Mouse (Mus musculus) lung, embryonic 14.5 days (tissue): ENCODE measurements at regions not wholly inside any gene's neighbourhood (a gene's known extent, or its start where the extent isn't known, plus 50 kb on each side); places are given as distances from the start of the nearest gene placed in this dataset.

Experiments used
- ATAC-seq: fragments of 200-750 bp; cut with Nextera tagmentation; 2 replicates; pipeline ENCODE4 v1.8.0; 2017; ENCODE audit warnings: mild to moderate bottlenecking, moderate TSS enrichment, moderate library complexity; ENCODE audit not compliant: insufficient read depth
- DNase-seq: peaks from one replicate; pipeline ENCODE4 v3.0.0-alpha.2; 2015
- H3K27ac ChIP-seq: fragments of 300-500 bp; sonication (generic); 2 replicates; pipeline ENCODE4 v1.5.1; 2014; ENCODE audit warnings: low read depth, mild to moderate bottlenecking, moderate library complexity
- H3K27me3 ChIP-seq: fragments of 300-500 bp; sonication (generic); 2 replicates; pipeline ENCODE4 v1.6.1; 2014; ENCODE audit warnings: low read length, control low read depth; ENCODE audit not compliant: insufficient read depth
- H3K36me3 ChIP-seq: fragments of 300-500 bp; sonication (generic); 2 replicates; pipeline ENCODE4 v1.6.1; 2014; ENCODE audit warnings: control low read depth; ENCODE audit not compliant: insufficient read depth
- H3K4me1 ChIP-seq: fragments of 300-500 bp; sonication (generic); 2 replicates; pipeline ENCODE4 v1.6.1; 2014; ENCODE audit warnings: antibody characterized with exemption, control low read depth; ENCODE audit not compliant: insufficient read depth
- H3K4me2 ChIP-seq: fragments of 300-500 bp; sonication (generic); 2 replicates; pipeline ENCODE4 v1.6.1; 2014; ENCODE audit warnings: mild to moderate bottlenecking
- H3K4me3 ChIP-seq: fragments of 300-500 bp; sonication (generic); 2 replicates; pipeline ENCODE4 v1.5.1; 2014; ENCODE audit warnings: low read depth, low read length
- H3K9ac ChIP-seq: fragments of 300-500 bp; sonication (generic); 2 replicates; pipeline ENCODE4 v1.6.1; 2014
- H3K9me3 ChIP-seq: fragments of 300-500 bp; sonication (generic); 2 replicates; pipeline ENCODE4 v1.6.1; 2016; ENCODE audit warnings: low read depth, low read length, control low read depth
- CTCF ChIP-seq: IDR thresholded peaks from 2 replicates; pipeline ENCODE4 v1.5.1; 2016; ENCODE audit warnings: antibody characterized with exemption, low read depth
- WGBS: fragments of 180-500 bp; shearing (Covaris S2); extraction: QIAGEN DNeasy Blood & Tissue Kit; methylation state at CpG from one replicate; pipeline ENCODE4 v1.1.7; 2014; 5-methylcytosine and 5-hydroxymethylcytosine counted together

DNA sequence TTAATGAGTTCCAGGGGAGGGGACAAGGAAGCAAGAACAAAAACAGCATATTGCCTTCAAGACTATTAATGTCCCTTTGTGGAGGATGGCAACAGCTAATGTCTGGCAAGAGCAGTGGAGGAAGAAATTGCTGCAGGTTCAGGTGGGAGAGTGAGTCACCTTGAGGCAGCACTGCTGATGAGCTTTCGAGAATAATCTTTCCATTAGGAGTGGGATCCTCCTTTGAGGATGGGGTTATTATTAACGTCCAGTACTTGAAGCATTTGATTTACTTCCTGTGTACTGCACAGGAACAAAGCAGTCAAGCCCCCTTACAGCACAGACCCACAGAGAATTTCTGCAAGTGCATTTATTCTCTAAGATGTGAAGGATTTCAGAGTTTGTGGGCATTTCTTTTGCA is 671.2 kb upstream of the Stxbp6 start:
- Histone ChIP-seq H3K36me3 (no peaks in the 10 kb centered on the region), H3K4me1 (no peaks in the 10 kb centered on the region), H3K4me3 (no peak overlapping the region), H3K9ac (no peak overlapping the region), H3K27me3 (no peaks in the 10 kb centered on the region), H3K27ac (no peak overlapping the region), H3K4me2 (no peak overlapping the region), H3K9me3 (no peaks in the 10 kb centered on the region)
- 40% methylated on average over 2 of the region's 2 CpGs for WGBS
- no peak for TF ChIP-seq CTCF
- ATAC-seq = no peak
- DNase-seq = no peak

DNA sequence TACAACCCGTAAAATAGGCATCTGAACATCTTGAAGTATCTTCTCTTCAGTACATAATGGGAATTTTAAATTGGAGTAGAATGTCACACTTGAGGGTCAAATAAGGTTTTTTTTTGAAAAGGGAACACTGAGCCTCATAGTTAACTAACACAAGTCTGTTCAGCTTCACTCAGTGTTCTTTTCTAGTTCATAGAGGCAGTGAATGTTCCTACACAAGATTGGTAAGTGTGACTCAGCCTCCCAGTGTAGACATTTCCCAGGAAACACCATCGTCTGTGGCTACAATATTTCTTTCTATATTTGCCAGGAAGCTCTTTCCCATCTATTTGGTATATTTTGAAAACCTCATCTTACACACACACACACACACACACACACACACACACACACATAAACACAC is 670.1 kb upstream of the Stxbp6 start:
- no peak overlapping the region for H3K9ac ChIP-seq
- no peak overlapping the region for H3K4me2 ChIP-seq
- no peak overlapping the region for H3K27ac ChIP-seq
- ATAC-seq = no peak
- WGBS = 75% methylated on average over 2 of the region's 2 CpGs
- H3K36me3 ChIP-seq = no peaks in the 10 kb centered on the region
- TF ChIP-seq CTCF = no peak
- H3K4me3 ChIP-seq = no peak overlapping the region
- H3K9me3 ChIP-seq = no peaks in the 10 kb centered on the region
- H3K4me1 ChIP-seq = no peaks in the 10 kb centered on the region
- no peak for DNase-seq
- H3K27me3 ChIP-seq = no peaks in the 10 kb centered on the region

DNA sequence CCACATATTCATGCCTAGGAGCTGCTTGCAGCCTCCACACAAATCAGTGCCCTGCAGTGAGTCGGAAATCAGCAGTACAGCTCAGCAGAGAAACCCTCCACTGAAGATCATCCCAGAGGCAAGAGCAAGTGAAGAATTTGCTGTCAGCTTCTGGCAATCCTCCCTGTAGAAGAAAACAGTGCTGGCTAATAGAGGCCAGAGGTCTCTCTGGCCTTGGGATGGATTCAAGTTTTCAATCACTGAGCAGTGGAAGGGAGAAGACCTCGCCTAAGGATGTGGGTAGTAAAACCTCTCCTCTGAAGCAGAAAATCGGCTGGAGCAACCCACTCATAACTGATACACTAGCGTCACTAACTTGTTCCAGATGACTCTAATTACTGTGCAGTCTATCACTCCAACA is 659.2 kb upstream of the Stxbp6 start:
- Histone ChIP-seq H3K27me3 (no peaks in the 10 kb centered on the region), H3K9me3 (no peaks in the 10 kb centered on the region), H3K4me1 (no peaks in the 10 kb centered on the region), H3K36me3 (no peaks in the 10 kb centered on the region), H3K4me3 (no peak overlapping the region), H3K4me2 (no peak overlapping the region), H3K9ac (no peak overlapping the region), H3K27ac (no peak overlapping the region)
- 33% methylated on average over 4 of the region's 4 CpGs for WGBS
- TF ChIP-seq CTCF = no peak
- ATAC-seq (peak; percentile 63; the same call in 1 of the 2 replicates), DNase-seq (peak; percentile 75)

DNA sequence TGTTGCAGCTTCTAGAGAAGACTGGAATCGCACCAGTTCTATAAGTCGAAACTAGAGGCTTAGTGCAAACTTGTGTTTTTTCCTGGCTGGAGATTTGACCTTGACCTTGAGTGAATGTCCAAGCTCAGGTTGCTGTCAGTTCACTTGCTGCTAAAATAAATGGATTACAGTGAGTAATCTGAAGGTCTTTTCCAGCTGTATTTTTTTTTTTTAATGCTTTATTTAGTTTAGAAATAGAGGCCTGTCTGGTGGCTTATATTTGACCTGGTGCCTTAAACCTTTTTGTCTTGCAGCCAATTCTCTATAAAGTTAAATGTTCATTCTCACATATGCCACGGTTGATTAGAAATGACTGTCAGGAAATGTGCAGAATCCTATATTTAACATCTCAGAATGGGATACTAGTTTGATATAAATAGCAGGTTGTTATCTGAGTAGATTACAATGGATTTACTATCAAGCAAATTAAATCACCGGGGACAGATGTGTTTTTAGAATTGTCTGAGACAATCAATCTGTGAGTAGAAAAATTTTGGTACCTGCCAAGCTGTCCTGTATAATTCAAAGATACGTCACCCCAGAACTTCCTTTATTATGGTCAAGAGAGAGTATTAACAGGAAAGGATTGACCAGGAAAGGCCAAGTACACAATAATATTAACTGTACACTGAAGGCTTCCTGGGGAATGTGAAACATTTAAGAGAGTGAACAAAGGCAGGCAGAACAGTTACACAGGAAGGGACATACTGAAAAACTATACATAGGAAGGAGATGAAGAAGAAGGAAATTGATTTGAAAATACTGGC is 650.3 kb upstream of the Stxbp6 start:
- peak; percentile 2 for DNase-seq
- no peak overlapping the region for H3K4me2 ChIP-seq
- H3K36me3 ChIP-seq = no peaks in the 10 kb centered on the region
- 62% methylated on average over 5 of the region's 5 CpGs for WGBS
- no peaks in the 10 kb centered on the region for H3K9me3 ChIP-seq
- no peak overlapping the region for H3K4me3 ChIP-seq
- H3K27ac ChIP-seq = no peak overlapping the region
- TF ChIP-seq CTCF = no peak
- H3K9ac ChIP-seq = no peak overlapping the region
- ATAC-seq = 0 out of 2 replicates have a peak, but pooled peaks have one; percentile 28
- no peaks in the 10 kb centered on the region for H3K4me1 ChIP-seq
- no peaks in the 10 kb centered on the region for H3K27me3 ChIP-seq

DNA sequence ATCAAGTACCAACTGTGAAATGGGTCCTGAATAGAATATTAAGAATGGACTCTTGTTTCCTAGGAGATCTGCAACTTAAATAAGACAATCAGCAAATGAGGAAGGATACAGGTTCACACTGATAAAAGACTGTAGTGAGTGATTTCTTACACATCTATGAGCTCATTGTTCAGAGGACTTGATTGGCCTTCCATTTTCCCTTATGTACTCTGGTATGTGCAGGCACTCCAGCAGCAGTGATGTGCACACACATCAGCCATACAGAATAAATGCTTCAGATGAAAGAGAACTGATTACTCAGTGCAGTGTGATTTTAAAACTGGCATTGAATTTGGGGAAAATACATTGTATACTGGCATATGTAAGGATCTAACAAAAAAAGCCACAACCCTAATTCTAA is 636.8 kb upstream of the Stxbp6 start:
- Histone ChIP-seq H3K4me2 (no peak overlapping the region), H3K27ac (no peak overlapping the region), H3K4me1 (no peaks in the 10 kb centered on the region), H3K36me3 (no peaks in the 10 kb centered on the region), H3K9me3 (no peaks in the 10 kb centered on the region), H3K9ac (no peak overlapping the region), H3K27me3 (no peaks in the 10 kb centered on the region), H3K4me3 (no peak overlapping the region)
- no peak for TF ChIP-seq CTCF
- no peak for DNase-seq
- ATAC-seq = no peak

DNA sequence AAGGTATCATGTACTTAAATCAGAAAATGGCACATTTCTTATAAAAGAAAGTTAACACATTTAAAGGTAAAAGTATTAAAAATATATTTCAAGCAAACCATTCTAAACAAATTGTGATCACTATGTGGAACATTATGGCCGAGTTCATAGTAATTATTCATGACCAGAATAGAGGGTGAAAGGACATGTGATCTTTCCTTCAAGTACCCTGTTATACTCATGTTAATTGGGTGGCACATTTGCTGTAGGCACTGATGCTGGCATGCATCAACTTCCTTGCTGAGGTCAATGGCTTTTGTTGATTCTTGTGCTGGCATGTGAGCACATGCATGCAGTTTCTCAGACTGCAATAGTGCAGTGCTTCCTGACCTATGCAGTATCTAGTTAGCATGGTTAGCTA is 636.3 kb upstream of the Stxbp6 start:
- DNase-seq (no peak), ATAC-seq (no peak)
- H3K4me2 ChIP-seq = no peak overlapping the region
- 60% methylated on average over 1 of the region's 1 CpGs for WGBS
- no peak overlapping the region for H3K27ac ChIP-seq
- H3K36me3 ChIP-seq = no peaks in the 10 kb centered on the region
- H3K4me3 ChIP-seq = no peak overlapping the region
- TF ChIP-seq CTCF = no peak
- H3K4me1 ChIP-seq = no peaks in the 10 kb centered on the region
- H3K27me3 ChIP-seq = no peaks in the 10 kb centered on the region
- no peaks in the 10 kb centered on the region for H3K9me3 ChIP-seq
- H3K9ac ChIP-seq = no peak overlapping the region

DNA sequence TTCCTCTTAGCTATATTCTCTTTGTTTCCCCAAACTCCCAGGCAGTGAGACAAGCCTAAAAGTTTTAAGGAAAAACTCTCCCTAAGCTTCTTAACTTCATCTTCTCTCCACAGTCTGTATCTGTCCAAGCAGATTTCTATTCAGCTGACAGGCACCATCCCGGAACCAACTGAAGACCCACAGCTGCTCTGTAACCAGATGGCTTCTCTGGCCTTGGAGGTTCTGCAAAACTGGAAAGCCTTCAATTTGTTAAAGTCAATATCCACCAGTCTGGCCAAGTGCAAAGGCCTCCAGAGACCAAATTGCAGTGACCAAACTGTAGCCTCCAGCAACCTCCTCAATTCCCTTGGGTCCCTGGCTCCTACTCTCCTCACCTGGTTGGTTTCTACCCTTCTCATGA is 614.8 kb upstream of the Stxbp6 start:
- H3K4me3 ChIP-seq = no peak overlapping the region
- ATAC-seq (no peak), DNase-seq (no peak)
- no peak overlapping the region for H3K27ac ChIP-seq
- WGBS = 53% methylated on average over 1 of the region's 1 CpGs
- no peak overlapping the region for H3K4me2 ChIP-seq
- H3K9ac ChIP-seq = no peak overlapping the region
- no peaks in the 10 kb centered on the region for H3K4me1 ChIP-seq
- H3K36me3 ChIP-seq = no peaks in the 10 kb centered on the region
- no peaks in the 10 kb centered on the region for H3K9me3 ChIP-seq
- no peak for TF ChIP-seq CTCF
- no peaks in the 10 kb centered on the region for H3K27me3 ChIP-seq
